Mouse (Mus musculus) forebrain, embryonic 15.5 days (tissue): ENCODE measurements at regions not wholly inside any gene's neighbourhood (a gene's known extent, or its start where the extent isn't known, plus 50 kb on each side); places are given as distances from the start of the nearest gene placed in this dataset.

Experiments used
- ATAC-seq: fragments of 200-750 bp; cut with Nextera tagmentation; replicated peaks from 2 replicates; pipeline ENCODE4 v1.8.0; 2017; ENCODE audit warnings: mild to moderate bottlenecking, moderate TSS enrichment, moderate library complexity
- H3K27ac ChIP-seq: fragments of 300-500 bp; sonication (generic); replicated peaks from 2 replicates; pipeline ENCODE4 v1.5.1; 2015; ENCODE audit warnings: mild to moderate bottlenecking, inconsistent platforms
- H3K27me3 ChIP-seq: fragments of 300-500 bp; sonication (generic); 2 replicates; pipeline ENCODE4 v1.6.1; 2015; ENCODE audit warnings: inconsistent platforms
- H3K36me3 ChIP-seq: fragments of 300-500 bp; sonication (generic); 2 replicates; pipeline ENCODE4 v1.6.1; 2015; ENCODE audit warnings: mild to moderate bottlenecking, inconsistent platforms
- H3K4me1 ChIP-seq: fragments of 300-500 bp; sonication (generic); 2 replicates; pipeline ENCODE4 v1.6.1; 2015; ENCODE audit warnings: inconsistent platforms
- H3K4me2 ChIP-seq: fragments of 300-500 bp; sonication (generic); replicated peaks from 2 replicates; pipeline ENCODE4 v1.6.1; 2015; ENCODE audit warnings: mild to moderate bottlenecking, inconsistent platforms
- H3K4me3 ChIP-seq: fragments of 300-500 bp; sonication (generic); 2 replicates; pipeline ENCODE4 v1.5.1; 2015; ENCODE audit warnings: mild to moderate bottlenecking, inconsistent platforms
- H3K9ac ChIP-seq: fragments of 300-500 bp; sonication (generic); replicated peaks from 2 replicates; pipeline ENCODE4 v1.6.1; 2015; ENCODE audit warnings: mild to moderate bottlenecking, inconsistent platforms
- H3K9me3 ChIP-seq: fragments of 300-500 bp; sonication (generic); 2 replicates; pipeline ENCODE4 v1.6.1; 2016; ENCODE audit warnings: inconsistent platforms
- WGBS: fragments of 180-500 bp; shearing (Covaris S2); methylation state at CpG from one replicate; pipeline ENCODE4 v1.1.7; 2015; ENCODE audit warnings: mixed read lengths; 5-methylcytosine and 5-hydroxymethylcytosine counted together

- 86% methylated on average over 11 of the region's 11 CpGs for WGBS
- H3K9me3 ChIP-seq = no peaks in the 10 kb centered on the region
- ATAC-seq = no peak
These were observed 90.3 kb upstream of the Selenok start for GRCm38 (mm10) chr14:29877671-29878422.

GRCm38 (mm10) chr14:29878423-29878800 is 89.7 kb upstream of the Selenok start:
- Histone ChIP-seq H3K36me3 (no peaks in the 10 kb centered on the region), H3K9me3 (no peaks in the 10 kb centered on the region), H3K27me3 (no peaks in the 10 kb centered on the region), H3K4me3 (no peak overlapping the region), H3K9ac (no peak overlapping the region), H3K4me1 (peaks cover 9% of the 10 kb centered on the region; the same call in 1 of the 2 replicates), H3K27ac (no peak overlapping the region), H3K4me2 (no peak overlapping the region)
- ATAC-seq = no peak
- WGBS = 83% methylated on average over 7 of the region's 7 CpGs

More at GRCm38 (mm10) chr14:29877671-29878422, 90.3 kb upstream of the Selenok start:
- H3K27me3 ChIP-seq = no peaks in the 10 kb centered on the region
- H3K36me3 ChIP-seq = no peaks in the 10 kb centered on the region
- peaks cover 6% of the 10 kb centered on the region; the same call in 1 of the 2 replicates for H3K4me1 ChIP-seq
- no peak overlapping the region for H3K4me3 ChIP-seq
- no peak overlapping the region for H3K4me2 ChIP-seq
- no peak overlapping the region for H3K9ac ChIP-seq
- no peak overlapping the region for H3K27ac ChIP-seq

GRCm38 (mm10) chr14:29879283-29879682 is 88.8 kb upstream of the Selenok start:
- Histone ChIP-seq H3K9me3 (no peaks in the 10 kb centered on the region), H3K36me3 (no peaks in the 10 kb centered on the region), H3K4me2 (no peak overlapping the region), H3K27ac (no peak overlapping the region), H3K4me3 (no peak overlapping the region), H3K4me1 (peaks cover 9% of the 10 kb centered on the region; the same call in 1 of the 2 replicates), H3K9ac (no peak overlapping the region), H3K27me3 (no peaks in the 10 kb centered on the region)
- ATAC-seq = no peak
- 68% methylated on average over 3 of the region's 3 CpGs for WGBS

- Histone ChIP-seq H3K4me2 (no peak overlapping the region), H3K4me3 (no peak overlapping the region), H3K27ac (no peak overlapping the region), H3K4me1 (peaks cover 9% of the 10 kb centered on the region; the same call in 1 of the 2 replicates), H3K36me3 (no peaks in the 10 kb centered on the region), H3K27me3 (no peaks in the 10 kb centered on the region), H3K9ac (no peak overlapping the region), H3K9me3 (no peaks in the 10 kb centered on the region)
- 73% methylated on average over 11 of the region's 11 CpGs for WGBS
- ATAC-seq = no peak
These were observed 85.3 kb upstream of the Selenok start for GRCm38 (mm10) chr14:29882666-29883344.

GRCm38 (mm10) chr14:29895332-29895988 is 72.6 kb upstream of the Selenok start:
- Histone ChIP-seq H3K4me3 (no peak overlapping the region), H3K4me1 (peaks cover 10% of the 10 kb centered on the region), H3K27ac (no peak overlapping the region), H3K9me3 (no peaks in the 10 kb centered on the region), H3K36me3 (no peaks in the 10 kb centered on the region), H3K9ac (no peak overlapping the region), H3K27me3 (no peaks in the 10 kb centered on the region), H3K4me2 (no peak overlapping the region)
- 66% methylated on average over 2 of the region's 2 CpGs for WGBS
- peak; percentile 64 for ATAC-seq

- Histone ChIP-seq H3K4me1 (peaks cover 10% of the 10 kb centered on the region), H3K36me3 (no peaks in the 10 kb centered on the region), H3K9me3 (no peaks in the 10 kb centered on the region), H3K9ac (no peak overlapping the region), H3K4me3 (no peak overlapping the region), H3K4me2 (no peak overlapping the region), H3K27me3 (no peaks in the 10 kb centered on the region), H3K27ac (no peak overlapping the region)
- 77% methylated on average over 6 of the region's 6 CpGs for WGBS
- ATAC-seq = no peak
These were observed 72.0 kb upstream of the Selenok start for GRCm38 (mm10) chr14:29895989-29896675.

GRCm38 (mm10) chr14:29900931-29901330 is 67.2 kb upstream of the Selenok start:
- 62% methylated on average over 6 of the region's 6 CpGs for WGBS
- Histone ChIP-seq H3K4me3 (no peak overlapping the region), H3K27ac (no peak overlapping the region), H3K27me3 (no peaks in the 10 kb centered on the region), H3K4me1 (no peaks in the 10 kb centered on the region), H3K9me3 (no peaks in the 10 kb centered on the region), H3K9ac (no peak overlapping the region), H3K4me2 (no peak overlapping the region), H3K36me3 (no peaks in the 10 kb centered on the region)
- no peak for ATAC-seq

- Histone ChIP-seq H3K4me1 (no peaks in the 10 kb centered on the region), H3K27me3 (no peaks in the 10 kb centered on the region), H3K4me3 (no peak overlapping the region), H3K9ac (no peak overlapping the region), H3K4me2 (no peak overlapping the region), H3K9me3 (no peaks in the 10 kb centered on the region), H3K27ac (no peak overlapping the region), H3K36me3 (no peaks in the 10 kb centered on the region)
- no peak for ATAC-seq
- WGBS = 71% methylated on average over 3 of the region's 3 CpGs
These were observed 64.5 kb upstream of the Selenok start for GRCm38 (mm10) chr14:29903574-29903973.

GRCm38 (mm10) chr14:29904856-29905255 is 63.3 kb upstream of the Selenok start:
- Histone ChIP-seq H3K27me3 (no peaks in the 10 kb centered on the region), H3K9ac (no peak overlapping the region), H3K4me3 (no peak overlapping the region), H3K36me3 (no peaks in the 10 kb centered on the region), H3K27ac (no peak overlapping the region), H3K9me3 (no peaks in the 10 kb centered on the region), H3K4me1 (no peaks in the 10 kb centered on the region), H3K4me2 (no peak overlapping the region)
- 84% methylated on average over 6 of the region's 6 CpGs for WGBS
- ATAC-seq = no peak

GRCm38 (mm10) chr14:29909741-29910140 is 58.4 kb upstream of the Selenok start:
- 61% methylated on average over 8 of the region's 8 CpGs for WGBS
- H3K27me3 ChIP-seq = no peaks in the 10 kb centered on the region
- no peak for ATAC-seq
- no peaks in the 10 kb centered on the region for H3K36me3 ChIP-seq
- no peak overlapping the region for H3K4me2 ChIP-seq
- H3K9me3 ChIP-seq = no peaks in the 10 kb centered on the region
- no peak overlapping the region for H3K27ac ChIP-seq
- H3K4me1 ChIP-seq = no peaks in the 10 kb centered on the region
- no peak overlapping the region for H3K9ac ChIP-seq
- H3K4me3 ChIP-seq = no peak overlapping the region
